Mouse (Mus musculus): ENCODE data around the gene Olfr286.

GRCm38 (mm10) chr15:98214130-98214529 lies 20.1 kb downstream of the Olfr286 start:
- TF ChIP-seq CTCF (IDR thresholded peaks at IDR 0.05; ENCODE audit: low read depth) = no peak
- TF ChIP-seq EP300 (IDR thresholded peaks at IDR 0.05; ENCODE audit: low read depth) = no peak

Measured in heart, postnatal 0 days (tissue).